Mouse (Mus musculus): ENCODE measurements around the gene Wdr74.

DNA sequence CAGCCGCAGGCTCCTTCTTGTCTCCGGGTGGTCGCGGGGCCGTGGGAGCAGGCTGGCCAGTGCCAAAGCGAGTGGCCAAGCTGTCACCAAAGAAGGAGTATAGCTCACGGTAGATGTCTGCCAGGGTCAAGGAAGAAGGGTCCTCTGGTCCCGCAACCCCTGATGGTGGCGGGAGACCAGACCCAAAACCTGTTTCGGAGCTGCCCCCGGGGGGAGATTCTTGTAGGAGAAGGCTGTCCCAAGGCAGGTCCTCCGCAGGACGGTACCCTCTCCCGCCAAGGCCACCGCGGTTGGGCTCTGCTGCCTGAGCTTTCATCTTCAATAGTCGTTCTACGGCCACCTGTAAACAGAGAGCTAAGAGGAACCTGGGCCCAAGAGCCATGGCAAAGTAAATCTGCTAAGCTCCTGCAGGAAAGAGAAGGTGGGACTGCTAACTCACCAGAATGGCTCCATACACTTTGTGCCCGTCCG, 39.4 kb downstream of the Wdr74 start:
- TF ChIP-seq CTCF (IDR thresholded peaks at IDR 0.05; ENCODE audit: low read depth, low read length) = no peak
- TF ChIP-seq POLR2A (IDR thresholded peaks at IDR 0.05; ENCODE audit: extremely low read depth, insufficient read depth, low read length) = no peak

All from liver, adult 2 months (tissue).